Mouse (Mus musculus): ENCODE data around the gene Gm2174.

DNA sequence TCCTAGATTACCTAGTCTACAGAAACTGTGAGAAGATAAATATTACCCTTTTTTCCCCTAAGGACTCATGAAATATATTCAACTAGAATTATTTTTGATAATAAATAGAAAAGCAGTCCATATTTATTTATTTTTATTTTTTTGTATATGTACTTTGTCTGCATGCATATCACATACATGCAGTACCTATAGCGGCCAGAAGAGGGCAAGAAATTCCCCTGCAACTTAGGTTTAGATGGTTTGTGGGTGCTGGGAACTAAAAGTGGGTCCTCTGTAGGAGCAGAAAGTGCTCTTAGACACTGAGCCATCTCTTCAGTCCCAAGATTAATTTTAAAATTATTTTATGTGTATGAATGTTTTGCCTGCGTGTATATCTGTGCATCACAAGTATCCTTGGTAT, 17.2 kb upstream of the Gm2174 start:
- TF ChIP-seq CTCF (IDR thresholded peaks at IDR 0.05; ENCODE audit: low read depth), result peak; percentile 53
- no peak for TF ChIP-seq EP300 (optimal IDR thresholded peaks at IDR 0.05)

Data from stomach, postnatal 0 days (tissue).